Mouse (Mus musculus) stomach, postnatal 0 days (tissue): ENCODE measurements around the gene Cma2. TPM values are rescaled to one million over a fixed set of nuclear protein-coding genes. Genes with fewer than 3 reads are reported as not detected.

Experiments used
- ATAC-seq: fragments of 200-750 bp; cut with Nextera tagmentation; 2 replicates; pipeline ENCODE4 v1.8.0; 2017; ENCODE audit not compliant: low FRiP score, low TSS enrichment
- DNase-seq: peaks from one replicate; pipeline ENCODE4 v3.0.0-alpha.2; 2016; ENCODE audit warnings: low spot score
- H3K27ac ChIP-seq: fragments of 300-500 bp; sonication (generic); replicated peaks from 2 replicates; pipeline ENCODE4 v1.5.1; 2014; ENCODE audit warnings: mild to moderate bottlenecking, control low read depth
- H3K27me3 ChIP-seq: fragments of 300-500 bp; sonication (generic); 2 replicates; pipeline ENCODE4 v1.6.1; 2014; ENCODE audit warnings: low read length; ENCODE audit not compliant: control insufficient read depth, insufficient read depth
- H3K36me3 ChIP-seq: fragments of 300-500 bp; sonication (generic); 2 replicates; pipeline ENCODE4 v1.6.1; 2014; ENCODE audit warnings: low read length, mixed read lengths; ENCODE audit not compliant: control insufficient read depth, insufficient read depth
- H3K4me1 ChIP-seq: fragments of 300-500 bp; sonication (generic); replicated peaks from 2 replicates; pipeline ENCODE4 v1.6.1; 2014; ENCODE audit warnings: antibody characterized with exemption; ENCODE audit not compliant: control insufficient read depth, insufficient read depth
- H3K4me2 ChIP-seq: fragments of 300-500 bp; sonication (generic); replicated peaks from 2 replicates; pipeline ENCODE4 v1.6.1; 2014; ENCODE audit warnings: low read depth, mild to moderate bottlenecking, control low read depth, moderate library complexity
- H3K4me3 ChIP-seq: fragments of 300-500 bp; sonication (generic); 2 replicates; pipeline ENCODE4 v1.5.1; 2014; ENCODE audit warnings: low read depth, low read length, control low read depth
- H3K9ac ChIP-seq: fragments of 300-500 bp; sonication (generic); 2 replicates; pipeline ENCODE4 v1.6.1; 2014; ENCODE audit warnings: mild to moderate bottlenecking, low read length, control low read depth, mixed read lengths
- H3K9me3 ChIP-seq: fragments of 300-500 bp; sonication (generic); 2 replicates; pipeline ENCODE4 v1.6.1; 2016; ENCODE audit warnings: low read length; ENCODE audit not compliant: control insufficient read depth
- CTCF ChIP-seq: IDR thresholded peaks from 2 replicates; pipeline ENCODE4 v1.5.1; 2016; ENCODE audit warnings: antibody characterized with exemption, low read depth, mild to moderate bottlenecking, moderate library complexity
- EP300 ChIP-seq: optimal IDR thresholded peaks from 2 replicates; pipeline ENCODE3; 2016; ENCODE audit warnings: antibody characterized with exemption
- WGBS: fragments of 180-500 bp; shearing (Covaris S2); extraction: QIAGEN DNeasy Blood & Tissue Kit; methylation state at CpG from one replicate; pipeline ENCODE4 v1.1.7; 2014; 5-methylcytosine and 5-hydroxymethylcytosine counted together
- polyA plus RNA-seq: library from polyadenylated mRNA; unstranded; fragments of >200 nt; fragmentation: Nextera tagmentation; extraction: Ambion mirVana; gene quantifications from 2 replicates; pipeline ENCODE4 v1.2.1, GENCODE M21; 2015

Cma2 gene
- polyA plus RNA-seq, result 0.23 TPM in 1 of 2 replicates, not detected in the other

DNA sequence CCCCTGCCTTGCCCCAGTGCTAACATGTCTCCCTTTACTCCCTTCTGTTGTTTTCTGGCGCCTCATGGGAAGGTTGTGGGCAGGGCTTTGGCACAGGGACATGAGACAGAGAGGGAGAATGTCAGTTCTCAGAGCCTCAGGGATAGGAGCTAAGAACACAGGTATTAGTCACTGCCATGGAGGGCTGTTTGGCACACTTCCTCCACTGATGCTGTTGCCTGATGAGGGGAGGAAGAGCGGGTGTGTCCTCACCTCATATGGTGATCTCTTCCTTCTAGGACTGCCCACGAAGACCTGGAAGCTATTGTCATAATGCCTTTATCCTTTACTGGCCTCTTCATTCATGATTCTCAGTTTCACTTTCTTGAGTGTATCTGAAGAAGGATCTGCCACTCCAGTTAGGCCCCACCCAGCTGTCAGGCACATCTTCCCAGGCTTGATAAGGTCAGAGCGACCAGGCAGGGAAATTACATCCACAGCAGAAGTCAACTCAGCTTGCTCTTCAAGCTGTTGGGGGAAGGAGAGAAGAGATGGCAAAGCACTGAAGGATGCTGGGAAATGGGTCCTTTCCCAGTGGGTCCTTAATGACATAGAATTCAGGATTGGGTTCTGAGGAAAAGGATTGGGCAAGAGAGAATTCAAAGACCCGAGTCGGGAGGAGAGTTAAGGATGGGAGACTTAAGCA is at the start of gene Cma2:
Gene Cma2 (plus strand): TSS at position 635 of the 685 bp plus-strand sequence.
- WGBS, result 73% methylated on average over 6 of the region's 6 CpGs
- no peak within 1 kb of the TSS for H3K4me3 ChIP-seq
- no peaks in the 10 kb centered on the region for H3K4me1 ChIP-seq
- no peak for DNase-seq
- H3K4me2 ChIP-seq, result no peak within 1 kb of the TSS
- no peak within 1 kb of the TSS for H3K27ac ChIP-seq
- no peak for ATAC-seq
- no peaks in the 10 kb centered on the region for H3K9me3 ChIP-seq
- no peaks in the 10 kb centered on the region for H3K27me3 ChIP-seq
- TF ChIP-seq EP300, result no peak
- TF ChIP-seq CTCF, result no peak
- H3K9ac ChIP-seq, result no peak within 1 kb of the TSS
- H3K36me3 ChIP-seq, result no peaks in the 10 kb centered on the region

DNA sequence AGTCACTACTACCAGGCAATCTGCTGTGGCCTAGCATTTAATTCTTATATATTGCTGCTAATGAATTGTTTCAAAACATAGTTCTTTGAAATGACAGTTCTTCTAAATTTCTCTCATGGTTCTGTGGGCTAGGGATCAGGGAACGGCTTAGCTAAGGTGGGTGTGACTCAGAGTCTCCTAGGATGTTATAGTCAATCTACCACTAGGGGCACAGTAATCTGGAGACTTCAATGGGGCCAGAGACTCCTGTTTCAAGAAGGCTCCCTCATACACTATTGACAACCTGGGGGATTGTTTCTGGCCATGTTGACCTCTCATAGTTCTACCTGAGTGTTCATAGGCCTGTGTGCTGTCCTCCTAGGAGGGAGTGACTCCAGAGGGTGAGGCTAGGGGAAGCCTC is 45.3 kb upstream of the Cma2 start:
- DNase-seq (no peak), ATAC-seq (peak; percentile 51; the same call in 1 of the 2 replicates)
- H3K9me3 ChIP-seq, result no peaks in the 10 kb centered on the region
- H3K27me3 ChIP-seq, result no peaks in the 10 kb centered on the region
- H3K9ac ChIP-seq, result no peak overlapping the region
- no peak overlapping the region for H3K27ac ChIP-seq
- 14% methylated on average over 1 of the region's 1 CpGs for WGBS
- no peak overlapping the region for H3K4me3 ChIP-seq
- H3K36me3 ChIP-seq, result no peaks in the 10 kb centered on the region
- H3K4me2 ChIP-seq, result no peak overlapping the region
- no peaks in the 10 kb centered on the region for H3K4me1 ChIP-seq
- TF ChIP-seq EP300 (no peak), CTCF (peak; percentile 65)

DNA sequence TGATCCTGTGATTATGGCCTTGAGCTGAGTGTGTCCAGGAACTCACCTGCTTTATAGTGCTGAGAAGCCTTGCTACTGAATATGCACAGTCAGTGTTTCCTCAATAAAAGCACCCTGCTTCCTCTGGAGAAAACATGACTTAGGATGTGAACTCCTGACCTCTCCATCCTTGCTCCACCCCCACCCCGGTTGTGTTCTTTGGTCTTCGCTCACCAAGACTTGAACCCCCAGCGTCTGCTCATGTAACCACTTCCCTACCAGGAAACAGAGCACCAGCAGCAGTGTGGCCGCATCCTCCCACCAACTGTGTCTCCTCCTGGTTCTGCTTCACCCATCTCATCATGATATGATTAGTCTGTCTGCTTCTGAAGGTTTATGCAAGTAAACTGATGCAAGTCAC is 37.4 kb upstream of the Cma2 start:
- Histone ChIP-seq H3K4me1 (no peaks in the 10 kb centered on the region), H3K9ac (no peak overlapping the region), H3K9me3 (no peaks in the 10 kb centered on the region), H3K4me3 (no peak overlapping the region), H3K36me3 (no peaks in the 10 kb centered on the region), H3K27ac (no peak overlapping the region), H3K27me3 (no peaks in the 10 kb centered on the region), H3K4me2 (no peak overlapping the region)
- DNase-seq (no peak), ATAC-seq (no peak)
- WGBS, result 51% methylated on average over 4 of the region's 4 CpGs
- TF ChIP-seq CTCF, result no peak

DNA sequence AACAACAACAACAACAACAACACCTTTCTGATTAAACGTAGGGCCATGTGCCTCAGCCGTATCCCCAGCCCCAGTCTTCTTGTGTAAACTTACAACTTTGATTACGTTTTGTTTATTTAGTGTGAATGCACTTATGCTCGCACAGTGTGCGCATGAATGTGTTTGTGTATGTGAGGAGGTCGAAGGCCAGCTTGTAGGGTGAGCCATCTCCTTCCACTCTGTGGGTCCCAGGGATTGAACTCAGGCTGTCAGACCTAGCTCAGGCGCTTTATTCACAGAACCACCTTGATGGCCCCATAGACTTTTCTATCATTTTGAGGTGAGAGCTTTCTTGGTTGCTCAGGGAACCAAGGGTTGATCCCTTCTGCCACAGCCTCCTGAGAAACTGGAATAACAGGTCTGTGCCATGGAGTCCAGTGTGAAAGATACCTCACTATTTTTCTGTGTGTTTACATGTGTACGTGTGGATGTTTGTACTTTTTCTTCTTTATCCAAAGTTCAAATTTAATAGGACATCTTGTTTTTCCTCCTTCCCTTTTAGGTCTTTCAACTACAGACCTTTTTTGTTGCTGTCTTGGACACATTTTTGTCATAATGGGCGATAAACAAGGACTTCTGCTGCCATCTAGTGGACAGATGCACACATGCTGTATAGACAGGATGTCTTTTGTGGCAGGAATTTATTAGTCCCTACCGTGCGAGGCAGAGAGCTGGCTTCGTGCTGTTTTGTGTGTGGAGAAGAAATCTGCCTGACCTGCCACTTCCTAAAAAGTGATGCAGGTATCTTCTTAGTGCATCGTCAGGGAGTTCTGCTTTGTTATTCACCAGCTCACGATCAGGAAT is 32.3 kb upstream of the Cma2 start:
- no peaks in the 10 kb centered on the region for H3K9me3 ChIP-seq
- H3K9ac ChIP-seq, result no peak overlapping the region
- H3K27ac ChIP-seq, result no peak overlapping the region
- 18% methylated on average over 14 of the region's 14 CpGs for WGBS
- no peak overlapping the region for H3K4me3 ChIP-seq
- H3K36me3 ChIP-seq, result no peaks in the 10 kb centered on the region
- ATAC-seq (peak; percentile 86), DNase-seq (peak; percentile 70)
- H3K4me1 ChIP-seq, result no peaks in the 10 kb centered on the region
- no peaks in the 10 kb centered on the region for H3K27me3 ChIP-seq
- no peak overlapping the region for H3K4me2 ChIP-seq
- peak; percentile 98 for TF ChIP-seq CTCF
- no peak for TF ChIP-seq EP300

DNA sequence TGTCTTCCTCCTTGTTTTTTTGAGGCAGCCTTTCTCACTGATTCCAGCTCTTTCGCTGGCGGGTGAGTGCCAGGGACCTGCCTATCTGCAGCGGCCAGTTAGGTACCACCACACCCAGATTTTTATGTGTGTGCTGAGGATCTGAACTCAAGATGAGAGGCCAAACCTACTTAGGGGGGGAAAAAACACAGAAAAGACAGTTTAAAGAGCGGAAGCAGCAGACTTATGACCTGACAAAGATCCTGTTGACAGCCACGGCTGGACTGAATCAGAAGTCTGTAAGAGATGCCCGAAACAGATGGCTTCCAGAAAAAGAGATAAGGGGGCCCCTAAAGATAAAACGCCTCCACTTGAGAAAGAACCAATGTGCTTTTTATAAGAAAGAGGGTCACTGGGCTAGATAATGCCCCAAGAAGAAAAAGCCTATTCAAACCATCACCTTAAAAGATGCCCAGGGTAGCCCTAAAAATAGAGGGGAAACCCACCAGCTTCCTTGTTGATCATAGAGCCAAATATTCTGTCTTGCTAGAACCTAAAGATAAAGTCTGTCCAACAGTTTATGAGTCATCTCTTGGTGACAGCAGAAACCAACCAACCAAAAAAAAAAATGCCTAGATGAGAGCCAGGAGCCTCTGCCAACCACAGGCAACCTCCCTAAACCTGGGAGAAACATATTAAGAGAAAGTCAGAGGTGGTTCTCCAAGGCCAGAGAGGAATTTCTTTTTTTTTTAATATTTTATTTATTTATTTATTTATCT is 28.1 kb upstream of the Cma2 start:
- H3K9ac ChIP-seq, result no peak overlapping the region
- H3K4me1 ChIP-seq, result no peaks in the 10 kb centered on the region
- DNase-seq (no peak), ATAC-seq (no peak)
- H3K4me3 ChIP-seq, result no peak overlapping the region
- H3K27ac ChIP-seq, result no peak overlapping the region
- TF ChIP-seq CTCF (no peak), EP300 (no peak)
- H3K27me3 ChIP-seq, result no peaks in the 10 kb centered on the region
- no peak overlapping the region for H3K4me2 ChIP-seq
- H3K36me3 ChIP-seq, result no peaks in the 10 kb centered on the region
- WGBS, result 57% methylated on average over 7 of the region's 7 CpGs
- no peaks in the 10 kb centered on the region for H3K9me3 ChIP-seq
